Mouse (Mus musculus): ENCODE results near the gene Baiap2l1.
"Not testable (repeated sequence)": the region's sequence is repeated elsewhere in the genome, so short reads cannot be mapped to it uniquely, and the experiment has no call there.

Gene Baiap2l1

GRCm38 (mm10) chr5:144357881-144358591 is at the start of gene Baiap2l1:
Gene Baiap2l1, minus strand, starts transcription at chr5:144358112.
- DNase-seq (ENCODE audit: low spot score in 2 of 2): peak; percentile 53 to 55

GRCm38 (mm10) chr5:144406256-144406655 is 48.3 kb upstream of the Baiap2l1 start:
- DNase-seq (ENCODE audit: low spot score in 2 of 2): no peak

GRCm38 (mm10) chr5:144400821-144401220 is 42.9 kb upstream of the Baiap2l1 start:
- no peak for DNase-seq (ENCODE audit: low spot score in 2 of 2)

GRCm38 (mm10) chr5:144397566-144397965 is 39.7 kb upstream of the Baiap2l1 start:
- DNase-seq (ENCODE audit: low spot score in 2 of 2): no peak

GRCm38 (mm10) chr5:144394142-144394541 is 36.2 kb upstream of the Baiap2l1 start:
- no peak for DNase-seq (ENCODE audit: low spot score in 2 of 2)

GRCm38 (mm10) chr5:144387851-144388250 is 29.9 kb upstream of the Baiap2l1 start:
- DNase-seq (ENCODE audit: low spot score in 2 of 2): peak in 1 of 2 experiments; percentile 61

GRCm38 (mm10) chr5:144383936-144384335 is 26.0 kb upstream of the Baiap2l1 start:
- DNase-seq (ENCODE audit: low spot score in 2 of 2): no peak

GRCm38 (mm10) chr5:144381782-144382181 is 23.9 kb upstream of the Baiap2l1 start:
- no peak for DNase-seq (ENCODE audit: low spot score in 2 of 2)

GRCm38 (mm10) chr5:144380689-144381088 is 22.8 kb upstream of the Baiap2l1 start:
- no peak for DNase-seq (ENCODE audit: low spot score in 2 of 2)

- DNase-seq (ENCODE audit: low spot score in 2 of 2): no peak
Measured at GRCm38 (mm10) chr5:144379431-144379830, 21.5 kb upstream of the Baiap2l1 start.

GRCm38 (mm10) chr5:144372885-144373284 is 15.0 kb upstream of the Baiap2l1 start:
- no peak for DNase-seq (ENCODE audit: low spot score in 2 of 2)

GRCm38 (mm10) chr5:144372177-144372576 is 14.3 kb upstream of the Baiap2l1 start:
- no peak for DNase-seq (ENCODE audit: low spot score in 2 of 2)

GRCm38 (mm10) chr5:144370986-144371385 is 13.1 kb upstream of the Baiap2l1 start:
- no peak for DNase-seq (ENCODE audit: low spot score in 2 of 2)

- DNase-seq (ENCODE audit: low spot score in 2 of 2): no peak
Measured at GRCm38 (mm10) chr5:144368661-144369205, 10.8 kb upstream of the Baiap2l1 start.

- DNase-seq (ENCODE audit: low spot score in 2 of 2): not testable (repeated sequence)
Measured at GRCm38 (mm10) chr5:144366551-144366950, 8.6 kb upstream of the Baiap2l1 start.

GRCm38 (mm10) chr5:144364680-144365357 is 6.9 kb upstream of the Baiap2l1 start:
- no peak for DNase-seq (ENCODE audit: low spot score in 2 of 2)

GRCm38 (mm10) chr5:144360346-144360745 is 2.4 kb upstream of the Baiap2l1 start:
- no peak for DNase-seq (ENCODE audit: low spot score in 2 of 2)

GRCm38 (mm10) chr5:144359886-144360285 is 2.0 kb upstream of the Baiap2l1 start:
- no peak for DNase-seq (ENCODE audit: low spot score in 2 of 2)

- DNase-seq (ENCODE audit: low spot score in 2 of 2): no peak
Measured at GRCm38 (mm10) chr5:144358592-144358917, 643 bp upstream of the Baiap2l1 start.

- no peak for DNase-seq (ENCODE audit: low spot score in 2 of 2)
Measured at GRCm38 (mm10) chr5:144357551-144357880, 396 bp downstream of the Baiap2l1 start.

- no peak for DNase-seq (ENCODE audit: low spot score in 2 of 2)
Measured at GRCm38 (mm10) chr5:144356776-144357455, 996 bp downstream of the Baiap2l1 start.

- DNase-seq (ENCODE audit: low spot score in 2 of 2): no peak
Measured at GRCm38 (mm10) chr5:144352250-144353047, 5.5 kb downstream of the Baiap2l1 start.

All from frontal cortex, postnatal 10 days (tissue).